Mouse (Mus musculus) bone marrow, adult 2 months (tissue): ENCODE measurements around the gene Dbn1.

Experiments
- CTCF ChIP-seq: fragments of 200-500 bp; IDR thresholded peaks from 2 replicates; pipeline ENCODE4 v1.5.1; 2011; ENCODE audit warnings: low read length, control low read depth; ENCODE audit not compliant: control insufficient read depth, insufficient read depth
- POLR2A ChIP-seq: fragments of 200-500 bp; IDR thresholded peaks from 2 replicates; pipeline ENCODE4 v1.6.1; 2011; ENCODE audit warnings: low read depth, mild to moderate bottlenecking, control low read depth, low read length, borderline replicate concordance; ENCODE audit not compliant: control insufficient read depth

- no peak for TF ChIP-seq CTCF
- TF ChIP-seq POLR2A: no peak
Observed at GRCm38 (mm10) chr13:55486916-55487577, 864 bp downstream of the Dbn1 start.
